Mouse (Mus musculus): Measurements from ENCODE around the gene Gm44502. TPM values are rescaled to one million over a fixed set of nuclear protein-coding genes. Genes with fewer than 3 reads are reported as not detected.

The Gm44502 gene
- polyA plus RNA-seq, 1 experiment, result 0.11 TPM

DNA sequence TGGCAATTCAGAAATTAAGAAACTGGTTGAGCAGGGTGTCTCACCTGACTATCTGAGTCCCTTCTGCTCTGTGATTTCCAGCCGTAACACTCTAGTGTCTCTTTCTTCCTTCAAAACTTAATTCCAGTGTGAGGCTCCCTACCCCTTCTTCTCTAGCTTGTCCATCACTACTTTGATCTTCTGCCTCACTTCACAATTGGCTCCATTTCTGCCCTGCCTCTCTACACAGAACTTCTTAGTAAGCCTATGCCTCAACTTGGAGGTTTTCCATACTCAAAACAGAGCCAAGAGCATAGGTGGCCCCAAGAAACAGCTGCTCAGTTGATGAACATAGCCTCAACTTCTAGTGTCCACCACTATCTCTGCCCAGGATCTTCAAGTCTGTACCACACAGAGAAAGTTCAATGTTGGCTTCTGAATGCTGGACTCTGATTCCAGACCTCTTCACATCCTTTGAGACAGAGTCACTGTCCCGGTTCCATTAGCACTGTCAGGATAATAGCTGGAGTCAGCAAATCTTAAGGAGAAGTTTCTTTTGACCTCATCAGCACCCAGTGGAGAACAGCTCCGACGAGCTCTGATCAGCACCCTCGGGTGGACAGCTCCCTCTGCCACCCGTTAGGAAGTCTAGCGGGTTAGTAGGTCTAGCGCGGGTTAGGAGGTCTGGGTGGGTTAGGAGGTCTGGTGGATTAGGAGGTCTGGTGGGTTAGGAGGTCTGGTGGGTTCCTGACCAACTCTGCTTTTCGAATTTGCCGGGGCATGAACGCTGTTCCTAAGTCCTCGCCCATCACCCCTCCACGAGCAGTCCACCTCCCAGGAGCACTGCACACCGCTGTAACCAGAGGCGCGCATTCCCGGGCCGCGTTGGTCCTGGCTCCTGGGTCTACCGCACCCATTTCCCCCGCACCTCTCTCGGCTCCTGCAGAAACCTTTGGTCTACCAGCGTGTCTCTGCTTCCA lies 23.7 kb upstream of the Gm44502 start:
- H3ac ChIP-seq (ENCODE audit: control insufficient read depth, insufficient read length), result no peak overlapping the region
- peaks cover 67% of the 10 kb centered on the region for H3K27me3 ChIP-seq (ENCODE audit: control insufficient read depth, insufficient read depth, insufficient read length)
- no peaks in the 10 kb centered on the region for H3K79me2 ChIP-seq (ENCODE audit: control insufficient read depth, insufficient read depth)
- TF ChIP-seq REST (IDR thresholded peaks at IDR 0.05; ENCODE audit: insufficient read depth, insufficient read length), result peak; percentile 96
- TF ChIP-seq TCF12 (IDR thresholded peaks at IDR 0.05; ENCODE audit: insufficient read depth, poor library complexity, severe bottlenecking), result no peak
- H3K4me3 ChIP-seq, result no peak overlapping the region
- H3K4me2 ChIP-seq (ENCODE audit: low read depth), result no peak overlapping the region
- H3K36me3 ChIP-seq (ENCODE audit: control insufficient read depth, insufficient read depth), result no peaks in the 10 kb centered on the region

DNA sequence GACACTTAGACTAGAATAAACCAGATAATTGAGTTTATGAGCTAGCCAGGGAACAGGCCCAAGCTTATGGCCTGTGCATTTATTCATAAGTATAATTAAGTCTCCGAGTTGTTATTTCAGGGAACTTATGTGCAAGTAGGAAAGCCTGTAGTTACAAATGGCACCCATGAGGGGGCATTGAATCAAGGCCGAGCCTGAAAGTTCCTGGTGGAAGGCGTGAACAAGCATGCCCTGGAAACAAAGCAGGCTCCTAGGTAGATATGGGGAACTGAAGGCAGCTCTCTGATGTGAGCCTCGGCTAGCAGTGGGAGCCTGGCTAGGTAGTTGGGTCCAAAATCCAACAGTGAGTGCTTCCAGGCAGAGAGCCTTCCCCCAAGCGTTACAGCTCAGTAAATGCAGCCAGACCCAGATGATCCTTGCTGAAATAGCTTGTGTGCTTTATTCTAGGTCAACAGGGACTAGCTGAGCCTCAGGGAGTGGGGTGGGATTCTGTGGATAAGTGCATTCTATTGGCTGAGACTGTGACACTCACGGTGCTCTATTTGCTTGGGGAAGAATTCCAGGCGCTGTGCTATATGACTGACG lies 13.1 kb upstream of the Gm44502 start:
- H3K79me2 ChIP-seq (ENCODE audit: control insufficient read depth, insufficient read depth), result no peaks in the 10 kb centered on the region
- H3K4me3 ChIP-seq, result no peak overlapping the region
- TF ChIP-seq MAX (IDR thresholded peaks at IDR 0.05; ENCODE audit: low read depth) (no peak), MYOG (IDR thresholded peaks at IDR 0.05; ENCODE audit: control insufficient read depth in 1 of 3, insufficient read depth in 1 of 3, insufficient read length in 2 of 3, low read depth in 2 of 3) (no peak), POLR2AphosphoS2 (IDR thresholded peaks at IDR 0.05; ENCODE audit: insufficient read length, low read depth) (no peak), REST (IDR thresholded peaks at IDR 0.05; ENCODE audit: insufficient read depth, insufficient read length) (no peak), E2F4 (IDR thresholded peaks at IDR 0.05; ENCODE audit: insufficient read depth) (no peak), POLR2A (IDR thresholded peaks at IDR 0.05; ENCODE audit: insufficient read length, low read depth) (no peak)
- H3ac ChIP-seq (ENCODE audit: control insufficient read depth, insufficient read length), result no peak overlapping the region
- H3K27me3 ChIP-seq (ENCODE audit: control insufficient read depth, insufficient read depth, insufficient read length), result peaks cover 18% of the 10 kb centered on the region
- H3K4me2 ChIP-seq (ENCODE audit: low read depth), result no peak overlapping the region
- H3K36me3 ChIP-seq (ENCODE audit: control insufficient read depth, insufficient read depth), result no peaks in the 10 kb centered on the region

DNA sequence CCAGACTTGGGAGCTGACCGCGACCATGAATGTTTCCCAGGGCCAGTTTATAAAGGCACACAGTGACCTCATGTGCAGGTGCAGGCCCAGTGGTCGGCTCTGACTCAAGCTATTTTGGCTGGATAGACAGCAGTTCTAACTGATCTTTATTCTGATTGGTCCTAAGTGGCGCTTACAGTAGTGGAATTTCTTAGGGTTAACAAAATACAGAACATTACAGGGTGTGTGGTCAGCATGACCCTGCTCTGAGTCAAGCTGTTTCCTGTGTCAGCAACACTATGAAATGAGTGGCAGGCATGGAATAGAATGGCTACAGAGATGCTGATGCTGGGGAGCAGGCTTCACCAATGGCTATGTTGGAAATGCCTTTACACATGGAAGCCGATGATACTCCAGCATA lies 6.4 kb upstream of the Gm44502 start:
- Histone ChIP-seq H3ac (ENCODE audit: control insufficient read depth, insufficient read length) (no peak overlapping the region), H3K4me3 (no peak overlapping the region), H3K4me2 (ENCODE audit: low read depth) (no peak overlapping the region), H3K27me3 (ENCODE audit: control insufficient read depth, insufficient read depth, insufficient read length) (no peaks in the 10 kb centered on the region), H3K79me2 (ENCODE audit: control insufficient read depth, insufficient read depth) (no peaks in the 10 kb centered on the region), H3K36me3 (ENCODE audit: control insufficient read depth, insufficient read depth) (no peaks in the 10 kb centered on the region)
- TF ChIP-seq MYOD1 (IDR thresholded peaks at IDR 0.05; ENCODE audit: control insufficient read depth in 1 of 3, insufficient read length in 2 of 3, low read depth in 2 of 3) (no peak), TCF3 (IDR thresholded peaks at IDR 0.05; ENCODE audit: insufficient read length, low read depth) (no peak), CEBPB (IDR thresholded peaks at IDR 0.05; ENCODE audit: insufficient read depth, poor library complexity, severe bottlenecking) (peak; percentile 64; the same call in 1 of the 2 replicates)

DNA sequence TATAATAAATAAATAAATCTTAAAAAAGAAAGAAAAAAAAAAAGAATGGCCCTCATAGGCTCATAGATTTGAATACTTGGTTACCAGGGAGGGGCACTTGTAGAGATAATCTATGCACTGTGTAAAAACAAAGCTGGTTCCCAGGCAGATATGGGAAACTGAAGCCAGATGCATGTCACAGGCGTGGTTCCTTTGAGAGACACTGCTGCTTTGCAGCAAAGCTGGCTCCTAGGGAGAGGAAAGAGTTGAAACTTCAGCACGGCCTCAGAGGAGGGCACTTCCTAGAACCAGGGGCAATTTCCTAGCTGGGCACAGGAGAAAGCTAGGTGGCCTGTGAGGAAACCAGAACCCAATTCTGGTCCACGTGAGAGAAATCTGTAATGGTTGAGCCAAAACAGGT lies 4.6 kb upstream of the Gm44502 start:
- H3K4me3 ChIP-seq, result no peak overlapping the region
- H3ac ChIP-seq (ENCODE audit: control insufficient read depth, insufficient read length), result no peak overlapping the region
- no peaks in the 10 kb centered on the region for H3K36me3 ChIP-seq (ENCODE audit: control insufficient read depth, insufficient read depth)
- TF ChIP-seq REST (IDR thresholded peaks at IDR 0.05; ENCODE audit: insufficient read depth, insufficient read length) (no peak), TCF12 (IDR thresholded peaks at IDR 0.05; ENCODE audit: insufficient read depth, poor library complexity, severe bottlenecking) (no peak), MYOD1 (IDR thresholded peaks at IDR 0.05; ENCODE audit: control insufficient read depth in 1 of 3, insufficient read length in 2 of 3, low read depth in 2 of 3) (no peak), MAX (IDR thresholded peaks at IDR 0.05; ENCODE audit: low read depth) (no peak), USF1 (IDR thresholded peaks at IDR 0.05; ENCODE audit: low read depth) (no peak), E2F4 (IDR thresholded peaks at IDR 0.05; ENCODE audit: insufficient read depth) (no peak), CEBPB (IDR thresholded peaks at IDR 0.05; ENCODE audit: insufficient read depth, poor library complexity, severe bottlenecking) (no peak), MYOG (IDR thresholded peaks at IDR 0.05; ENCODE audit: control insufficient read depth in 1 of 3, insufficient read depth in 1 of 3, insufficient read length in 2 of 3, low read depth in 2 of 3) (no peak), POLR2A (IDR thresholded peaks at IDR 0.05; ENCODE audit: insufficient read length, low read depth) (no peak)
- H3K79me2 ChIP-seq (ENCODE audit: control insufficient read depth, insufficient read depth), result peaks cover under 1% of the 10 kb centered on the region
- H3K27me3 ChIP-seq (ENCODE audit: control insufficient read depth, insufficient read depth, insufficient read length), result no peaks in the 10 kb centered on the region
- H3K4me2 ChIP-seq (ENCODE audit: low read depth), result no peak overlapping the region

GRCm38 (mm10) chr15:89432946-89433345 lies 3.5 kb upstream of the Gm44502 start:
- Histone ChIP-seq H3K36me3 (ENCODE audit: control insufficient read depth, insufficient read depth) (no peaks in the 10 kb centered on the region), H3K27me3 (ENCODE audit: control insufficient read depth, insufficient read depth, insufficient read length) (no peaks in the 10 kb centered on the region), H3K79me2 (ENCODE audit: control insufficient read depth, insufficient read depth) (peaks cover 12% of the 10 kb centered on the region), H3K4me3 (no peak overlapping the region), H3K4me2 (ENCODE audit: low read depth) (no peak overlapping the region), H3ac (ENCODE audit: control insufficient read depth, insufficient read length) (no peak overlapping the region)
- TF ChIP-seq MYOD1 (IDR thresholded peaks at IDR 0.05; ENCODE audit: control insufficient read depth in 1 of 3, insufficient read length in 2 of 3, low read depth in 2 of 3) (no peak), CEBPB (IDR thresholded peaks at IDR 0.05; ENCODE audit: insufficient read depth, poor library complexity, severe bottlenecking) (no peak), TCF3 (IDR thresholded peaks at IDR 0.05; ENCODE audit: insufficient read length, low read depth) (no peak), SRF (IDR thresholded peaks at IDR 0.05; ENCODE audit: control insufficient read depth, insufficient read length, low read depth) (no peak), REST (IDR thresholded peaks at IDR 0.05; ENCODE audit: insufficient read depth, insufficient read length) (no peak), POLR2A (IDR thresholded peaks at IDR 0.05; ENCODE audit: insufficient read length, low read depth) (no peak), TCF12 (IDR thresholded peaks at IDR 0.05; ENCODE audit: insufficient read depth, poor library complexity, severe bottlenecking) (no peak), POLR2AphosphoS2 (IDR thresholded peaks at IDR 0.05; ENCODE audit: insufficient read length, low read depth) (no peak), MYOG (IDR thresholded peaks at IDR 0.05; ENCODE audit: control insufficient read depth in 1 of 3, insufficient read depth in 1 of 3, insufficient read length in 2 of 3, low read depth in 2 of 3) (no peak), E2F4 (IDR thresholded peaks at IDR 0.05; ENCODE audit: insufficient read depth) (no peak), USF1 (IDR thresholded peaks at IDR 0.05; ENCODE audit: low read depth) (no peak), MAX (IDR thresholded peaks at IDR 0.05; ENCODE audit: low read depth) (no peak)
